Mouse (Mus musculus) ES-Bruce4 (cell line): ENCODE measurements around the gene Ift122. TPM values are rescaled to one million over a fixed set of nuclear protein-coding genes. Genes with fewer than 3 reads are reported as not detected.

Experiments
- H3K27ac ChIP-seq: 2 replicates; pipeline ENCODE4 v1.5.1; 2012; ENCODE audit warnings: low read length, inconsistent platforms; ENCODE audit not compliant: insufficient read depth
- H3K27me3 ChIP-seq: 2 replicates; pipeline ENCODE4 v1.6.1; 2012; ENCODE audit warnings: mild to moderate bottlenecking, low read length, inconsistent platforms; ENCODE audit not compliant: control insufficient read depth, poor library complexity, insufficient read depth, severe bottlenecking
- H3K36me3 ChIP-seq: 2 replicates; pipeline ENCODE4 v1.6.1; 2012; ENCODE audit warnings: inconsistent platforms, mild to moderate bottlenecking, low read length, moderate library complexity; ENCODE audit not compliant: control insufficient read depth, poor library complexity, insufficient read depth, severe bottlenecking
- H3K4me1 ChIP-seq: one replicate; pipeline ENCODE4 v1.8.1; 2011; ENCODE audit warnings: low read length; ENCODE audit not compliant: control insufficient read depth, insufficient read depth
- H3K4me3 ChIP-seq: 2 replicates; pipeline ENCODE4 v1.5.1; 2011; ENCODE audit warnings: low read depth, mild to moderate bottlenecking, low read length
- H3K9ac ChIP-seq: 2 replicates; pipeline ENCODE4 v1.6.1; 2012; ENCODE audit warnings: low read depth, mild to moderate bottlenecking, inconsistent platforms; ENCODE audit not compliant: poor library complexity, severe bottlenecking
- H3K9me3 ChIP-seq: replicated peaks from 2 replicates; pipeline ENCODE4 v1.6.1; 2012; ENCODE audit warnings: mild to moderate bottlenecking, low read length, inconsistent platforms; ENCODE audit not compliant: control insufficient read depth, poor library complexity, insufficient read depth, severe bottlenecking
- CTCF ChIP-seq: IDR thresholded peaks from one replicate; pipeline ENCODE4 v1.8.1; 2011; ENCODE audit warnings: low read depth, low read length
- EP300 ChIP-seq: IDR thresholded peaks from 2 replicates; pipeline ENCODE4 v1.6.1; 2011; ENCODE audit warnings: low read depth, low read length; ENCODE audit not compliant: insufficient read depth
- POLR2A ChIP-seq: IDR thresholded peaks from one replicate; pipeline ENCODE4 v1.8.1; 2011; ENCODE audit warnings: low read length; ENCODE audit not compliant: insufficient read depth
- polyA plus RNA-seq: library from polyadenylated mRNA; stranded (reverse); fragments of >200 nt; gene quantifications from 2 replicates; pipeline ENCODE4 v1.2.4, GENCODE M21; 2011; ENCODE audit warnings: low read depth; ENCODE audit not compliant: missing spikeins, insufficient read depth, insufficient read length

Ift122 gene
- polyA plus RNA-seq, 1 experiment = 17.1 TPM

GRCm38 (mm10) chr6:115959151-115959691, 106.0 kb downstream of the Ift122 start:
- Histone ChIP-seq H3K9me3 (no peaks in the 10 kb centered on the region), H3K36me3 (no peaks in the 10 kb centered on the region), H3K27ac (no peak overlapping the region), H3K4me1 (no peaks in the 10 kb centered on the region), H3K9ac (no peak overlapping the region), H3K27me3 (no peaks in the 10 kb centered on the region), H3K4me3 (no peak overlapping the region)
- TF ChIP-seq CTCF (no peak), POLR2A (no peak), EP300 (no peak)

GRCm38 (mm10) chr6:115960322-115960721, 107.1 kb downstream of the Ift122 start:
- H3K36me3 ChIP-seq = no peaks in the 10 kb centered on the region
- H3K27me3 ChIP-seq = no peaks in the 10 kb centered on the region
- H3K27ac ChIP-seq = no peak overlapping the region
- no peak overlapping the region for H3K9ac ChIP-seq
- TF ChIP-seq CTCF (no peak), EP300 (no peak), POLR2A (no peak)
- no peak overlapping the region for H3K4me3 ChIP-seq
- no peaks in the 10 kb centered on the region for H3K9me3 ChIP-seq
- no peaks in the 10 kb centered on the region for H3K4me1 ChIP-seq

- TF ChIP-seq CTCF = no peak
- no peak for TF ChIP-seq POLR2A
- no peak for TF ChIP-seq EP300
- no peak overlapping the region for H3K4me3 ChIP-seq
- H3K9ac ChIP-seq = no peak overlapping the region
- no peaks in the 10 kb centered on the region for H3K4me1 ChIP-seq
- H3K36me3 ChIP-seq = no peaks in the 10 kb centered on the region
- H3K27me3 ChIP-seq = no peaks in the 10 kb centered on the region
- H3K27ac ChIP-seq = no peak overlapping the region
- H3K9me3 ChIP-seq = no peaks in the 10 kb centered on the region
Measured at GRCm38 (mm10) chr6:115961743-115962142, 108.5 kb downstream of the Ift122 start.

- TF ChIP-seq EP300 (no peak), CTCF (peak; percentile 82)
- Histone ChIP-seq H3K27me3 (no peaks in the 10 kb centered on the region), H3K9me3 (no peaks in the 10 kb centered on the region), H3K36me3 (no peaks in the 10 kb centered on the region), H3K4me1 (no peaks in the 10 kb centered on the region), H3K9ac (no peak overlapping the region), H3K27ac (no peak overlapping the region), H3K4me3 (no peak overlapping the region)
Measured at GRCm38 (mm10) chr6:115962439-115963085, 109.3 kb downstream of the Ift122 start.

- TF ChIP-seq CTCF = no peak
- no peak for TF ChIP-seq POLR2A
- TF ChIP-seq EP300 = no peak
- H3K27me3 ChIP-seq = no peaks in the 10 kb centered on the region
- H3K27ac ChIP-seq = no peak overlapping the region
- no peaks in the 10 kb centered on the region for H3K4me1 ChIP-seq
- H3K9me3 ChIP-seq = no peaks in the 10 kb centered on the region
- H3K4me3 ChIP-seq = no peak overlapping the region
- H3K36me3 ChIP-seq = no peaks in the 10 kb centered on the region
- no peak overlapping the region for H3K9ac ChIP-seq
Measured at GRCm38 (mm10) chr6:115963656-115964055, 110.4 kb downstream of the Ift122 start.

- Histone ChIP-seq H3K27me3 (no peaks in the 10 kb centered on the region), H3K4me3 (no peak overlapping the region), H3K4me1 (no peaks in the 10 kb centered on the region), H3K9me3 (no peaks in the 10 kb centered on the region), H3K27ac (no peak overlapping the region), H3K9ac (no peak overlapping the region), H3K36me3 (no peaks in the 10 kb centered on the region)
- TF ChIP-seq POLR2A (no peak), EP300 (no peak), CTCF (no peak)
Measured at GRCm38 (mm10) chr6:115966227-115966966, 113.1 kb downstream of the Ift122 start.
